Mouse (Mus musculus): ENCODE measurements at regions not wholly inside any gene's neighbourhood (a gene's known extent, or its start where the extent isn't known, plus 50 kb on each side); places are given as distances from the start of the nearest gene placed in this dataset.

- TF ChIP-seq ZC3H11A (IDR thresholded peaks at IDR 0.05; ENCODE audit: borderline replicate concordance, low read depth, low read length) = no peak
- no peak for TF ChIP-seq HCFC1 (IDR thresholded peaks at IDR 0.05; ENCODE audit: borderline replicate concordance, insufficient read depth, low read length)
- no peak for TF ChIP-seq ZNF384 (IDR thresholded peaks at IDR 0.05; ENCODE audit: low read depth, low read length)
- no peak for TF ChIP-seq MAFK (IDR thresholded peaks at IDR 0.05; ENCODE audit: insufficient read depth, low read depth, low read length)
- TF ChIP-seq CHD2 (IDR thresholded peaks at IDR 0.05; ENCODE audit: low read depth, low read length) = no peak
Measured at GRCm38 (mm10) chr3:58205526-58205925, 209.0 kb upstream of the Tsc22d2 start.

Measured in ES-E14 (cell line).